Mouse (Mus musculus): ENCODE data around the gene Gpr50. TPM values are rescaled to one million over a fixed set of nuclear protein-coding genes. Genes with fewer than 3 reads are reported as not detected.

Gene Gpr50
- total and polyA plus RNA-seq, 2 experiments = not detected

- no peaks in the 10 kb centered on the region for H3K4me1 ChIP-seq (ENCODE audit: control insufficient read depth, insufficient read depth, low read length)
- H3K27me3 ChIP-seq (ENCODE audit: control insufficient read depth, insufficient read depth, low read length) = peaks cover 10% of the 10 kb centered on the region; the same call in 1 of the 2 replicates
- TF ChIP-seq CTCF (IDR thresholded peaks at IDR 0.05; ENCODE audit: low read depth, low read length) (no peak), POLR2A (IDR thresholded peaks at IDR 0.05; ENCODE audit: extremely low read depth, insufficient read depth, low read length) (no peak)
- H3K4me3 ChIP-seq (ENCODE audit: insufficient read depth, low read depth, low read length) = no peak overlapping the region
- no peaks in the 10 kb centered on the region for H3K36me3 ChIP-seq (ENCODE audit: control insufficient read depth, insufficient read depth, low read length)
- no peak overlapping the region for H3K9ac ChIP-seq (ENCODE audit: low read depth, low read length)
- under 1% methylated on average over 15 of the region's 15 CpGs for WGBS
- no peak for DNase-seq (ENCODE audit: extremely low read depth, low read depth, low spot score)
- no peaks in the 10 kb centered on the region for H3K79me2 ChIP-seq (ENCODE audit: control insufficient read depth, insufficient read depth, low read length)
- no peak overlapping the region for H3K27ac ChIP-seq (replicated peaks; ENCODE audit: insufficient read depth, low read depth, low read length)
These were observed 1.2 kb downstream of the Gpr50 start for GRCm38 (mm10) chrX:71664688-71665026.

GRCm38 (mm10) chrX:71670254-71670653 is 6.8 kb downstream of the Gpr50 start:
- no peaks in the 10 kb centered on the region for H3K4me1 ChIP-seq (ENCODE audit: control insufficient read depth, insufficient read depth, low read length)
- 11% methylated on average over 6 of the region's 6 CpGs for WGBS
- H3K4me3 ChIP-seq (ENCODE audit: insufficient read depth, low read depth, low read length) = no peak overlapping the region
- H3K36me3 ChIP-seq (ENCODE audit: control insufficient read depth, insufficient read depth, low read length) = no peaks in the 10 kb centered on the region
- H3K79me2 ChIP-seq (ENCODE audit: control insufficient read depth, insufficient read depth, low read length) = no peaks in the 10 kb centered on the region
- H3K27me3 ChIP-seq (ENCODE audit: control insufficient read depth, insufficient read depth, low read length) = no peaks in the 10 kb centered on the region
- TF ChIP-seq POLR2A (IDR thresholded peaks at IDR 0.05; ENCODE audit: extremely low read depth, insufficient read depth, low read length) (no peak), CTCF (IDR thresholded peaks at IDR 0.05; ENCODE audit: low read depth, low read length) (no peak)
- no peak overlapping the region for H3K27ac ChIP-seq (replicated peaks; ENCODE audit: insufficient read depth, low read depth, low read length)
- DNase-seq (ENCODE audit: extremely low read depth, low read depth, low spot score) = no peak
- H3K9ac ChIP-seq (ENCODE audit: low read depth, low read length) = no peak overlapping the region

GRCm38 (mm10) chrX:71700817-71701469 is 37.5 kb downstream of the Gpr50 start:
- Histone ChIP-seq H3K4me1 (ENCODE audit: control insufficient read depth, insufficient read depth, low read length) (no peaks in the 10 kb centered on the region), H3K4me3 (ENCODE audit: insufficient read depth, low read depth, low read length) (no peak overlapping the region), H3K79me2 (ENCODE audit: control insufficient read depth, insufficient read depth, low read length) (no peaks in the 10 kb centered on the region), H3K27me3 (ENCODE audit: control insufficient read depth, insufficient read depth, low read length) (no peaks in the 10 kb centered on the region), H3K9ac (ENCODE audit: low read depth, low read length) (no peak overlapping the region), H3K27ac (replicated peaks; ENCODE audit: insufficient read depth, low read depth, low read length) (no peak overlapping the region), H3K36me3 (ENCODE audit: control insufficient read depth, insufficient read depth, low read length) (no peaks in the 10 kb centered on the region)
- WGBS = 39% methylated on average over 6 of the region's 6 CpGs
- DNase-seq (ENCODE audit: extremely low read depth, low read depth, low spot score) = no peak
- TF ChIP-seq POLR2A (IDR thresholded peaks at IDR 0.05; ENCODE audit: extremely low read depth, insufficient read depth, low read length) (no peak), CTCF (IDR thresholded peaks at IDR 0.05; ENCODE audit: low read depth, low read length) (no peak)

Other genes with a start within 250 kb of the Gpr50 start
- 18.2 and 20.4 TPM in 2 replicates for gene Cd99l2, start 170.8 kb upstream of the Gpr50 start, total RNA-seq (2014; rRNA removed)
- 10.0 and 10.3 TPM in 2 replicates for gene Cd99l2, start 170.8 kb upstream of the Gpr50 start, polyA plus RNA-seq (2012; rRNA removed)
- gene Hmgb3, start 107.7 kb upstream of the Gpr50 start, total RNA-seq (2014; rRNA removed) = 7.2 and 9.4 TPM in 2 replicates
- 2.4 and 3.2 TPM in 2 replicates for gene Hmgb3, start 107.7 kb upstream of the Gpr50 start, polyA plus RNA-seq (2012; rRNA removed)
- 13.5 and 14.3 TPM in 2 replicates for gene Vma21, start 152.3 kb downstream of the Gpr50 start, total RNA-seq (2014; rRNA removed)
- gene Vma21, start 152.3 kb downstream of the Gpr50 start, polyA plus RNA-seq (2012; rRNA removed) = 2.5 and 4.1 TPM in 2 replicates